Mouse (Mus musculus): Measurements from ENCODE around the gene Zwilch. TPM values are rescaled to one million over a fixed set of nuclear protein-coding genes. Genes with fewer than 3 reads are reported as not detected.
"Not testable (repeated sequence)": the region's sequence is repeated elsewhere in the genome, so short reads cannot be mapped to it uniquely, and the experiment has no call there.

The Zwilch gene
- total RNA-seq, 2 experiments from 2014 or later = 2.7 to 4.2 TPM

DNA sequence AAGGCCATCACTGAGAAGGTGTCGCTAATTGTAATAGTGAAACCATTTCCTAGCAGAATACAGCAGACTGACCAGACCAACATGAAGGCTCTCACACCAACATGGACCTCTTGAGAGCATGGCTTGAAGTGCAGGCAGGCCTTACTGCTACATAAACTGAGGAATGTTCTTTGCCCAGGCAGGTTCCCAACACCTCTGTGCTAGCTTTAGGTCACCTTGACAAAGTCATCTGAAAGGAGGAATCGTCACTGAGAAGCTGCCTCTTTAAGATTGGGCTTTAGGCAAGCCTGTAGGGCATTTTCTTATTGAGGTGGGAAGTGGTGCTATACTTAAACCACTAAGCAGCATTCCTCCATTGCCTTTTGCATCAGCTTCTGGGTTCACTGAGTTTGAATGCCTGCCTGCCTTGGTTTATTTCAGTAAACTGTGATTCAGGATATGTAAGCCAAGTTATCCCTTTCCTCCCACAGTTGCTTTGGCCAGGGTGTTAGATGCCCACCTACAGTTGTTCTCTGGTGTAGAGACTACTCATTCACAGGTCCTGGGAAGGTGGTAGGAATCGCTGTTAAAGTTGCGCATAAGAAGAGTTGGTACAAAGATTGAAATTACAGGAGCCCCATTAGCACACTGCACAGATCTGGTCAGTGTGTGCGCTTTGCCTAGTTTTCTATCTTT lies 11.4 kb upstream of the Zwilch start:
- intact Hi-C loops (cut with DNase I) = no loop called here
- no peak for DNase-seq (ENCODE audit: low spot score in 2 of 2)

DNA sequence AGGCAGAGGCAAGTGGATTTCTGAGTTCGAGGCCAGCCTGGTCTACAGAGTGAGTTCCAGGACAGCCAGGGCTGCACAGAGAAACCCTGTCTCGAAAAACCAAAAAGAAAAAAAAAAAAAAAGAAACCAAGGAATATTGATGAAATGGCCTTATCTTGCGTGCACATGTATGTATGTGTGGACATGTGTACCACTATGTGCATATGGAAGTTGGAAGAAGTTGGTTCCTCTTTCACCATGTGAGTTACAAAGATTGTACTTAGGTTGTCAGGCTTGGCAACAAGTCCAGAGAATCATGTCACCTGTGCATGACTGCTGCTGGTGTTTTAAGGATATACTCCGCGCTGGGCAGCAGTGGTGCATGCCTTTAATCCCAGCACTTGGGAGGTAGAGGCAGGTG lies 10.4 kb upstream of the Zwilch start:
- DNase-seq (ENCODE audit: low spot score in 2 of 2); intact Hi-C loops (cut with DNase I): not testable (repeated sequence)

DNA sequence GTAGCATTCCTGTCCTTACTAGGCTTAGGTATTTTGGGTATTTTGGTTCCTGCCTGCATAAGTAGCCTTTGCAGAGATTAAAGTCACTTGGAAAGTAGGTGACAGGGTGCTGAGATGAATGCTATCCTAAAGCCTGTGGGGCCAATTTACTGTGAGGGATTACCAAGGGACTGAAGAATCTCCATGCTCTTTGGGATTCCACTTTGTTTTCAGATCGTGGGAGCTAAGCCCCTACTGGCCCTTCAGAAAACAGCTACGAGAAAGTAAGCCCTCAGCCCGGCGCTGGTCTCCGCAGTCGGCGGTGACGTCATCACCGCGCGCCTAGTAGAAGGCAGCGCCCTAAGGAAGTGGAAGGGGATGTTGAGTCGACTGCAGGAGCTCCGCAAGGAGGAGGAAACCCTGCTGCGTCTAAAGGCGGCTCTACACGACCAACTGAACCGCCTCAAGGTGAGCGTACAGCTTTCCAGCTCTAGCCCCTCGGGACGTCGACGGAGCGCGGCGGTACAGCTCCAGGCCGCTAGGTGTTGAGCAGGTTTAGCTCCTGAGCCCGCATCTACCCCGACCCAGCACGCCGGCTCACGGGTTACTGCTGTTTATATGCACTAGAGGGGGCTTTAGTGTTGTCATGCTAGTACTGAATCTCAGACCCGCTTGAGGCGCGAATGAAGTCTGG lies 6.2 kb upstream of the Zwilch start, which contains the start of gene Snapc5:
Gene Snapc5 (plus strand): TSS at position 301 of the 673 bp plus-strand sequence.
- DNase-seq (ENCODE audit: low spot score in 2 of 2) = peak; percentile 92
- intact Hi-C loops (cut with DNase I) = loop anchor here (1.0 kb wide), 1 partner anchor 74 kb away; the partner anchor contains the start of gene Map2k1

DNA sequence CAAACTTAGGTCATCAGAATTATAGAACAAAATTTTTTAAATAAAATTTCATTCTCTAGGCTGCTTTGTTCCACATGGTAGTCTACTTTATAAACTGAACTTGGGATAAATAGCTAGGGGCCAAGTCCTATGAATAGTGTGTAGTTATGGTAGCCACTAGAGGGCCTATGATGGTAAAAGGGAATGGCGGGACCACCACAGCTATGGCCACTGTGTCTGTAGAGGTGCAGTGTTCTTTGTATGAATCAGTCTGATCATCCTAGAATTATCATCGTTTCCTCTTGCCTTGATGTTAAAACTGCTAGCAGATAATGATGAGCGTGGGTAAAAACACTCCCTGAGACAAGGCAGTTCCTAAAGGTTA lies 5.7 kb upstream of the Zwilch start:
- intact Hi-C loops (cut with DNase I) = no loop called here

DNA sequence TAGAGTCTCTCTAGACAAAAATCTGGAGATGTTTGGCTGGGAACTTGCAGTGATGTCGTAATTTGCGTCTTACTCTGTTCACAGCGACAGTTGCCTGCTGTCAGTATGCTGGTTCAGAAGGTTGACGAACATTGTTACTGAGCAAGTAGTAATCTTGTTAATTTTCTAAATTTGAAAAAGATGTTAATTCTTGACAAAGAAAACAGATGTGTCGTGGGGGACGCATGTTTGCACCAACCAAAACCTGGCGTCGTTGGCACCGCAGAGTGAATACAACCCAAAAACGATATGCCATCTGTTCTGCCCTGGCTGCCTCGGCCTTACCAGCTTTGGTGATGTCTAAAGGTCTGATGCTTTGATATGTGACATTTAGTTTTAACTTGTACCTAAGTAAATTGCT lies 2.5 kb upstream of the Zwilch start:
- intact Hi-C loops (cut with DNase I) = no loop called here
- DNase-seq (ENCODE audit: low spot score in 2 of 2) = no peak

More for the DNA sequence above, 5.7 kb upstream of the Zwilch start:
- DNase-seq (ENCODE audit: low spot score in 2 of 2) = no peak

DNA sequence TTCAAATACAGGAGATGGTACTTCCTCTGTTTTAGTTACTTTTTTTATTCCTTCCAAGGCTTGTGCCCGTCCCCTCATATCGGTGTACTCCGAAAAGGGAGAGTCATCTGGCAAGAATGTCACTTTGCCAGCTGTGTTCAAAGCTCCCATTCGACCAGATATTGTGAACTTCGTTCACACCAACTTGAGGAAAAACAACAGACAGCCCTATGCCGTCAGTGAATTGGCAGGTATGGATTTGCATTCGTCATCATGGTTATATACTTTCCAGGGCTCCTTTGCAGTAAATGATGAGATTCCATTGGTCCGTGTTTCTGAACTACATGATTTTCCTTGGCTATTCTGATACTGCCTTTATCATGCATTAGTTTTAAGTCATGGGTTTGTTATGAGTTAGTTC lies 1.9 kb upstream of the Zwilch start:
- intact Hi-C loops (cut with DNase I) = no loop called here
- DNase-seq (ENCODE audit: low spot score in 2 of 2) = no peak

DNA sequence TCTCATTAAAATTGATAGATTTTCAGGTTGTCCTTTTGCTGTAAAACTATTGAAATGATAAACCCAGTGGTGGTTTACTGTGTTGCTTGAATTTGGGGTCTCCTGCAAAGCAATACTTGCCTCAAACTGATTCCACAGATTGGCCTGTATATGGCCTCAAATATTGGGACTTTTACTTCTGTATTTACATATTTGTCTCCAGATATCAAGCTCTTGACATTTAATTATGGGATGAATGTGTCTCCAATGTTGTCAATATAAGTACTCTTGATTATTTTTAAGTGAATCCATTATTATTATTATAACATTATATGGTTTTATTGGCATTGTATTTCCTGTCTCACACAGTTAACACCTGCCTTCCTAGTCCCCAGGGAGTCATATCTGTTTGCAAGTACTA lies 1.4 kb upstream of the Zwilch start:
- intact Hi-C loops (cut with DNase I) = no loop called here
- DNase-seq (ENCODE audit: low spot score in 2 of 2) = no peak

DNA sequence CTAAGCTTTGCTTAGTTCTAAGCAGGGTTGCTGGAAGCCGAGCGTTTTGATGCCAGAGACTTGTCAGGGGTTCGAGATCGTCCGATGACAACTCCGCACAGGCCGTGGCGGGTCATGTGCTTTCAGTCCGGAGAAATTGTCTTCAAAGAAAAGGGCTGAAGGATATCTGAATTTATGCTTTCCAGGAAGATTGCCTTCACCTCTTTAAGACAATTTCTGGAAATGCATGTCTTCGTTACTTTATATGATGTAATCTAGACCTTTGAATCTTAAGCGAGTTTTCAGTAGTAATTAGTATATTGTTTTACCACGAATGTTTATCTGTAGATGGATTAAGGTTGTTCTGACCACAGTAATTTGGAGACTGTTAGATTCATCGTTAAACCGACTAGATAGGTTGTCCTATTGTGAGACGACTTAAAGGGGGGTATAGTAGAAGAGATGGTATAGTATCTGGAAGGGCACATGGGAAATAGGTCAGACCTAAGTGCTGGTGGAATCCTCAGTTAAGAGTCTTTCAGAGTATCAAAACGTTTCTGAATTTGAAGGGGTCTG lies 839 bp upstream of the Zwilch start:
- no peak for DNase-seq (ENCODE audit: low spot score in 2 of 2)
- intact Hi-C loops (cut with DNase I) = no loop called here

DNA sequence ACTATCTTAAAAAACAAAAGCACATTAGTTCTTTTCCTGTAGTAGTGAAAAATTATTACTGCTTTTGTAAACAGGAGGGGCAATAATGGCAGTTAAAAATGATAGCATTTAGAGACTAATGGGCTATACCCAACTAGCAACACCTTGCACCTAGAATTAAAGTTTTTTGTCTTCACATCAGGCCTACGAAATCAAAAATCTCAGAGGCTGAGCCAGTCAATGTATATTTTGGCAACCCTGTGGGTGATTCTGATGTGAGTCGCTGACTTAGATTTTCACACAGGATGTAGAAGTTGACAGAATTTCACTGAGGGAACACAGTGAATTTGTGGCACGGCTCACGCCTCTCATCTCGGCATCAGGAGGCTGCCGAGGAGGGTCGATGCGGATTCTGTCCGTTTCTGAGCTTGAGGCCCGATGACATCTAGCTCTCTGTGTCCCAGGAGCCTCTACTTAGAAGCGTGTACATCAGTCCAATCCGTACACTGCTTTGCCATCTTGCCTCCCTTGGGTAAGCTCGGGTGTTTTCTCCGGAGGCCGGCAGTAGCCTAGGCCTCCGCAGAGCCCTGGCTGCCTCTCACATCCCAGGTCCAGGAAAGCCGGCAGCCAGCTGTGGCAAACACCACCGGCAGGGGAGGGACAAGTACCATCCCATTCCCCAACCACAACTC lies 624 bp downstream of the Zwilch start:
- intact Hi-C loops (cut with DNase I) = no loop called here
- no peak for DNase-seq (ENCODE audit: low spot score in 2 of 2)

DNA sequence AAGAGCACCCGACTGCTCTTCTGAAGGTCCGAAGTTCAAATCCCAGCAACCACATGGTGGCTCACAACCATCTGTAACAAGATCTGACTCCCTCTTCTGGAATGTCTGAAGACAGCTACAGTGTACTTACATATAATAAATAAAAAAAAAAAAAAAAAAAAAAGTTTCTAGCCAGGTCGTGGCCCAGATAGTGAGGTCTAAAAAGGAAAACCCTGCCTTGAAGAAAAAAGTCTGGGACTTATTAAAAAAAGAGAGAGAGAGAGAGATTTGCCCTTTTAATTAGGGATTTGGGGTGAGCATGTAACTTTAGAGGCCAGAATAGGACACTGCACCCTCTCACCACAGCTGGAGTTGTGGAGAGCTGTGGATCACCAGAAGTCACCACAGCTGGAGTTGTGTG lies 2.9 kb downstream of the Zwilch start:
- intact Hi-C loops (cut with DNase I); DNase-seq (ENCODE audit: low spot score in 2 of 2): not testable (repeated sequence)

DNA sequence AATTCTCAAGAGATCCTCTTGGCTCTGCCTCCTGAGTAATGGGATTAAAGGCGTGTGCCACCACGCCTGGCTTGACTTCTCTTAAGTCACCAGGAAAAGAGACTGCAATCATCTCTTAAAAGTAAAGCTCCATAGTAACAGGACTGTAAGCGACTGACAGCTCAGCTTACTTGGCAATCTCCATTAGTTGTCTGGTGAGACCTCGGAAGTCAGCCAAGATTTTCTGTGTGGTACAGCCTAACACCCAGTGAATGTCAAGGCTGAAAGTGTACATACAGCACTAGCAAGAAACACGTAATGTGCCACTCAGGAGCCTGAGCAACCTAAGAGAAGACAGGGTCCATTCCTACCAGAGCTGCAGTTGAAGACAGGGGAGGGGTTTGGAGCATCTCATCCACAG lies 12.4 kb downstream of the Zwilch start:
- intact Hi-C loops (cut with DNase I) = no loop called here
- DNase-seq (ENCODE audit: low spot score in 2 of 2) = no peak

DNA sequence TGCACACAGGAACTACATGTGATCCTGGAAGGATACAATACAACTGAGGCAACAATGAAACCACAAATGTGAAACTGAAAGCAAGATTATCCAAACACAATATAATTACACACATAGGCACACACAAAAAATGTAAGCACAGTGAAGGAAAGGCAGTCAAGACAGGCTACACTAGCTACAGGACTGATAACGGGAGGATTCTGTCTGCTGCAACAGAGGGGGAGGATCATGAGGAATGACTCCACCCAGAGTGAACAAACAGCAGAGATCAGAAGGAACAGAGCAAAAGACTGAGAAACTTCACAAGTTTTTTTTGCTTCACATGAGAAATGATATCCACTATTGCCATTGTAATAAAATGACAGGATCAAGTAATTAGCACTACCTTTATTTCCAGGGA lies 16.3 kb downstream of the Zwilch start:
- intact Hi-C loops (cut with DNase I) = no loop called here
- DNase-seq (ENCODE audit: low spot score in 2 of 2) = no peak

DNA sequence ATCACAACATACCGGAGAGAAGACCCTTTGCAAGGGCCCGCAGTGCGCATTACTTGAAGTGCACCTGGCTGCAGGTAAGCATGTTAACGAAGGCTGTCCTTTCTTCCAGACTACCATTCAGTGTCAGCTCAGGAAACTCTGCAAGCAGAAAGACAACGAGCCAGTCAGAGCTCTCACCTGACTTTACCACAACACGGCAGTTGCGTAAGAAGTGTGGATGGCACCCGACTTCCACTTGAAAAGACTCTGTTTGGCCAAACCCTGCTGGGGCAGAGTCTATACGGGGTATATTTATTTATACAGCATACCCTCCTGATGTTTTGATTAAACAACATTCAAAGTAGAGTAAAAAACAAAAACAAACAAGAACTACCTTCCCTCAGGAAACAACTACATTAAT lies 33.0 kb downstream of the Zwilch start:
- intact Hi-C loops (cut with DNase I) = loop anchor here (5.0 kb wide), 1 partner anchor 132 kb away; no protein-coding TSS in a partner anchor

DNA sequence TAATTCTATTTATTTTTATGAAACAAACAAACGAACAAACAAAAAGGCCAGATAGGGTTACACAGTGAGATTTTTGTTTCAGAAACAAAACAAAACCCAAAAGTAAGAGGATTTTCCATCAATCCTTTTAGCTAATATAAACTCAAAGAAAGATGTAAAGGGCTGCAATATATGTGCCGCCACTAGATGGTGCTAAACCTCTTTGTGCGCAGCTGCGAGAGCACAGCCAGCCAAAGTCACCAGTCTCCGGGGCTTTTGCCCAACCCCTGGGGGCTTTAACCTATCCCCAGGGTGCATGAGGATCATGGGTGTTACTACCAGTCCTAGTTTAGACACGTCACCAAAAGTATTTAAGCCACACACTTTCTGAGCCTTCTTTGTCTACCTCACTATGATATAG lies 34.0 kb downstream of the Zwilch start:
- intact Hi-C loops (cut with DNase I) = loop anchor here (5.0 kb wide), 1 partner anchor 133 kb away; no protein-coding TSS in a partner anchor
- peak in 1 of 2 experiments; percentile 35 for DNase-seq (ENCODE audit: low spot score in 2 of 2)

More for the DNA sequence above, 33.0 kb downstream of the Zwilch start:
- DNase-seq (ENCODE audit: low spot score in 2 of 2) = no peak

DNA sequence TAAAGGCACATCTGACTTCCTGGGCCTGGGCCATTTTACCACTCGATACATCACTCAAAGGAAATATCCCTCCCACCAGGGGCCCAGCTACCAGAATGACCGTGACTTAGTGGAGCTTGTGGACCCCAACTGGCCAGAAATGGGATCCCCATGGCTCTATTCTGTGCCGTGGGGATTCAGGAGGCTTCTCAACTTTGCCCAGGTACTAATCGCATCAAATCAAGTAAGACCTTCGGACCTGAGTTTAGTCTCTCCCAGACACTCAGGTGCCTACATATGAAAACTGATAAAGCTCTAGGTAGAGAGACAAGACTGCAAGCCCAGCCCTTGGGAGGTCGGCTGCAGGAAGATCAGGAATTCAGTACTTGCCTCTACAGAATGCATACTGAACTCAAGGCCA lies 41.3 kb downstream of the Zwilch start:
- intact Hi-C loops (cut with DNase I) = no loop called here

DNA sequence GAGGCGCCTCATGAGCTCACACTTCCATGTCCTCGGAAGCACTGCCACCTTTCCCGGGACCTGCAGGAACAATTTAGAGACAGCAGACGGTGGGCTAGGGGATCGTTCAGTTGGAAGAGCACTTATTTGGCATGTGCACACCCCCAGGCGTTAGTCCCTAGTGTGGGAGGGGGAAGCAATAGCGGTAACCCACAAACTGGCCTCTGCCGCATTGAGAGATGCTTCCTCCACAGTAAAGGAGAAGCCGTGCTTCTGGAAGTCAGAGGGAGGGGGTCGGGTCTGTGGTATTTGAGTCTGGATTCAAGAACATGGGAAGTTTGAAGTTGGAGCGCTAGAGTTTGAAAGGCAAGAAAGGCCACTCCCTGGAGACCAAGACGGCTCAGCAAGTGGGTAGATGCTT lies 46.8 kb downstream of the Zwilch start:
- DNase-seq (ENCODE audit: low spot score in 2 of 2) = no peak
- intact Hi-C loops (cut with DNase I) = no loop called here

More for the DNA sequence above, 41.3 kb downstream of the Zwilch start:
- no peak for DNase-seq (ENCODE audit: low spot score in 2 of 2)

DNA sequence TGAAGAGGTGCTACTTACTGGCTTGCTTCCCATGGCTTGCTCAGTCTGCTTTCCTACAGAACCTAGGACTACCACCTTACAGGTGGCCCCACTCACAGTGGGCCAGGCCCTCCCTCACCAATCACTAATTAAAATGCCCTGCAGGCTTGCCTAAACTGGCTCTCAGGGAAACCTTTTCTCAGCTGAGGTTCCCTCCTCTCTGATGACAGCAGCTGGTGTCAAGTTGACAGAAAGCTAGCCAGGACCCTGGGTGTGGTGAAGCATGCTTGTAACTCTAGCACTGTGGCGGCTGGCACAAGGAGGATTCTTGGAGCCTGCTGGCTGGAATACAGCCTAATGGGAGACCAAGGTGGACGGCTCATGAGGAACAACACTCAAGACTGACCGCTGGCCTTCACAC lies 47.6 kb downstream of the Zwilch start:
- intact Hi-C loops (cut with DNase I) = no loop called here
- no peak for DNase-seq (ENCODE audit: low spot score in 2 of 2)

DNA sequence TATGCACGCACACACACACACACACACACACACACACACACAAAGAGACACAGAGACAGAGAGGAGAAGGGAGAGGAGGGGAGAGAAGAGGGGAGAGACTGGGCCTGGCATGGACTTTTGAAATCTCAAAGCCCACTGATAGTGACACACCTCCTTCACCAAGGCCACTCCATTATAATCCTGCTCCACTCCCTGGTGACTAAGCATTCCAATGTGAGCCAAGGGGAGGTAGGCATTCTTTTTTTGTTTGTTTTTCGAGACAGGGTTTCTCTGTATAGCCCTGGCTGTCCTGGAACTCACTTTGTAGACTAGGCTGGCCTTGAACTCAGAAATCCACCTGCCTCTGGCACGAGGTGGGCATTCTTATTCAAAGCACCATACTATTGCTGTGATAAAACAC lies 48.1 kb downstream of the Zwilch start:
- DNase-seq (ENCODE audit: low spot score in 2 of 2) = not testable (repeated sequence)

DNA sequence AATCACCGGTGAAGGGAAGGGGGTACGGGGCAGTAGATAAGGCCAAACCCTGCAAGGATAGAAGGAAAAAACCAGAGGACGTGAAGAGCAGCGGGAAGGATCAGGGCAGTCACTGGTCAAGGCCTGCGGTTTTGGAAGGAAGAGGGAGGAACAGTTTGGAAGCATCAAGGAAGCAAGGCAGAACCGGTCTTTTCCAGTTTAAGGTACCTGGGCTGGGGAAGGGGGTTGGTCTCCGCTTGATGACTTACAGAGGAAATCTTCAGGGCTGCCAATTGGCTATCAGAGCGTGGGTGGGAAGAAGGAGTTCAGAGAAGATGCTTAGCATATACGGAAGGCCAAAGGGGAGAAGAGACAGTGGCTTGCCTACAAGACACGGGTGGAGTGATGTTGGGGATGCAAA lies 50.3 kb downstream of the Zwilch start:
- intact Hi-C loops (cut with DNase I) = no loop called here

More for the DNA sequence above, 48.1 kb downstream of the Zwilch start:
- intact Hi-C loops (cut with DNase I) = not testable (repeated sequence)

DNA sequence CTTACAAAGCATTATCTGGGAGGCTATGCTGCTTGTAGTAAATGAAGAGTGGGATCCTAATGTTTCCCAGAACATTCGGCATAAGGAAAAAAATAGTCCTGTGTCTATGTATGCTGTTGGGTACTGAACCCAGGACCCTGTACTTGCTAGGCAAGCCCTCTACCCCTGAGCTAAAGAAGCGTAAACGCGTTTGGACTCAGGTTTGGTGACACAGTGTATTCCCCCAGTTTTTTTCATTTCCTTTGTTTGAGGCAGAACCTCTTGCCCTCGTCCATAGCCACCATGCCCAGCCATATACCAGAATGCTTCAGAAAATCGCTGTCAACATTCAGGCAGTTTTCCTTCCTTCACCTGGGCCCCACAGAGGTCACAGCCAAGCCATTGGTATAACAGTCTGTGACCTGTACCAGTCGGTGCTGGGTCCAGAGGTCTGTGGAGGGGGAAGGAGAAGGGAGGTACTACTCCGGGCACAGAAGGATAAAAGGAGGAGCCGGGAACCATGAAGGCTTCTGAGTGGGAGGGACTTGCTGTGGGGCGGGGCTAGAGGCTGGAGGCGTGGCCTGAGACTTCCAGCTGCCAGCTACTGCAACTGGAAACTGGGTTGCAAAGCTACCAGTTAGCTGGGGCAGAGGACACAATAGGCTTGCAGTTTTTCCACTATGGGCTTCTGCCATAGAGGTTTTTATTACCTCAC lies 52.2 kb downstream of the Zwilch start:
- DNase-seq (ENCODE audit: low spot score in 2 of 2) = no peak
- intact Hi-C loops (cut with DNase I) = no loop called here

More for the DNA sequence above, 50.3 kb downstream of the Zwilch start:
- DNase-seq (ENCODE audit: low spot score in 2 of 2) = no peak

All from left cerebral cortex, postnatal 36 days (tissue).